Mouse (Mus musculus) liver, adult 2 months (tissue): ENCODE data around the gene Bbs9.

Experiments used
- CTCF ChIP-seq: fragments of 200-500 bp; IDR thresholded peaks from 2 replicates; pipeline ENCODE4 v1.5.1; 2011; ENCODE audit warnings: low read depth, low read length, control low read depth
- POLR2A ChIP-seq: fragments of 200-500 bp; IDR thresholded peaks from 2 replicates; pipeline ENCODE4 v1.6.1; 2011; ENCODE audit warnings: low read length, control low read depth; ENCODE audit not compliant: insufficient read depth; ENCODE audit errors: extremely low read depth

DNA sequence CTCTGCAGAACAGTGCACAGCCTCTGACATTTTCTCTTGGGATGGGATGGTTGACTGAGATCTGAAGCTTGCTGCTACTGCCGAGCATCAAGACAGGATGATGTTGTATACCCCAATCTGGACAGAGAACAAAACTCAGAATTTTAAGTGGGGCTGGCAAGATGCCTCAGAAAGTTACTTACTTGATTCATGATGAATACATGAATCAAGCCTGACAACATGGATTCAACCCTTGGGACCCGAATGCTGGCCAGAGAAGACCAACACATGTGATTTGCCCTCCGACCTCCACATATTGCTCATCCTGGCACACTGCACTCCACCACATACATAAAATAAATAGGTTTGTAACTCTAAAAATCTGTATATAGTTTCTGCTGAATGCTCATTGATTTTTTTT is 403.8 kb downstream of the Bbs9 start:
- TF ChIP-seq CTCF (no peak), POLR2A (no peak)
